Comparison of ENCODE assay signal across 12 mouse cellular contexts in the genomic region with DNA sequence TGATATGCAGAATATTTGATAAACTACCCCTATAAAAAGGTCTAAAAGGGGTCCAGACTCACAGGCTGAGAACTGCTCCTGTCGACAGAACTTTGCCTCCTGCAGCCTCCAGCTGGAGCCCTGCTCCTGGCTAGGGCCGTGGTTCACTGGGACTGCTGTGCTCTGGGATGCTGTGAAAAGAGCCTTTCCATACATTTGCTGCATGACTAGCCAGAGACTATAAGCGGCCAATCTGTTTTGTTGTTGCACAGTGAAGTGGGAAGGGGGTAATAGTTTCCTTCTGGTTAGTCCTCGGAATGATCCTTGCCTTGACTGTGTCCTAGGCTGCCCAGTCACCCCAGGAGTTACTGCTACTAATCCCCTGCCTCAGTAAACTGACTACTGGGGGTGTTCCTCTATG. TPM values are rescaled to one million over a fixed set of nuclear protein-coding genes. Genes with fewer than 3 reads are reported as not detected.
DNase-seq lines count a peak whose midpoint lies in the region; ATAC-seq and TF ChIP-seq lines count a peak whose summit lies in the region.
"Had no signal": no experiment of that assay in that cellular context is flagged by ENCODE, and none has a peak within 500 bp of the region (broad histone marks: within the 10 kb centered on the region; RNA-seq: fewer than 3 reads in every experiment).

No protein-coding gene starts in this region.

- peaks cover 89% of the 10 kb centered on the region for H3K36me3 ChIP-seq in liver, embryonic 13.5 days
- H3K36me3 ChIP-seq in heart, adult 2 months (ENCODE audit: control insufficient read depth, insufficient read depth, low read length): no peaks in the 10 kb centered on the region

- H3K4me2 ChIP-seq in liver, embryonic 13.5 days: peak overlapping the region; percentile 72
- H3K4me2 ChIP-seq: limb, embryonic 12.5 days had no signal

- peak overlapping the region; percentile 70 for H3K9ac ChIP-seq in liver, embryonic 13.5 days
- no peak overlapping the region for H3K9ac ChIP-seq in heart, adult 2 months (ENCODE audit: low read depth, low read length)
- H3K9ac ChIP-seq: limb, embryonic 12.5 days had no signal

- TF ChIP-seq EP300 in heart, adult 2 months (IDR thresholded peaks at IDR 0.05; ENCODE audit: insufficient read depth, low read depth, low read length): no peak

- 12% methylated on average over 4 of the region's 4 CpGs for WGBS in cerebellum, adult 2 months
- WGBS in liver, embryonic 13.5 days (ENCODE audit: insufficient replicate concordance): 55% methylated on average over 4 of the region's 4 CpGs
- WGBS in heart, adult 2 months: 70% methylated on average over 4 of the region's 4 CpGs

- DNase-seq in cerebellum, adult 2 months: no peak
- no peak for DNase-seq in cerebellum, adult 18-20 months
- peak; percentile 19 for DNase-seq in thymus, postnatal 4 days
- DNase-seq in thymus, adult 18-20 months: no peak
- no peak for DNase-seq in liver, embryonic 13.5 days
- DNase-seq in retina, postnatal 1 day: peak; percentile 89
- DNase-seq in left cerebral cortex, adult 11 months (ENCODE audit: low spot score): no peak
- DNase-seq in heart, adult 2 months: no peak
- DNase-seq: adrenal gland, postnatal 25 days; cerebellum, postnatal 36 days; kidney, adult 9 months had no signal

- intact Hi-C loops in heart, adult 2 months (cut with DNase I): no loop called here

- H3K4me1 ChIP-seq in cerebellum, adult 2 months (ENCODE audit: control insufficient read depth, insufficient read depth, low read length): peaks cover 34% of the 10 kb centered on the region
- peaks cover 82% of the 10 kb centered on the region for H3K4me1 ChIP-seq in liver, embryonic 13.5 days (replicated peaks)
- H3K4me1 ChIP-seq in heart, adult 2 months (ENCODE audit: control insufficient read depth, insufficient read depth, low read length): peaks cover 14% of the 10 kb centered on the region

- no peak for TF ChIP-seq CTCF in cerebellum, adult 2 months (IDR thresholded peaks at IDR 0.05; ENCODE audit: borderline replicate concordance, insufficient read depth, low read depth, low read length)
- no peak for TF ChIP-seq CTCF in heart, adult 2 months (IDR thresholded peaks at IDR 0.05)

- no peaks in the 10 kb centered on the region for H3K79me2 ChIP-seq in heart, adult 2 months (replicated peaks; ENCODE audit: control insufficient read depth, insufficient read depth, low read length)

- no peak for ATAC-seq in liver, embryonic 13.5 days (ENCODE audit: low read depth)

- H3K27ac ChIP-seq in cerebellum, adult 2 months (ENCODE audit: insufficient read depth, low read length): 0 out of 2 replicates have a peak overlapping the region, but pooled peaks have one; percentile 16
- H3K27ac ChIP-seq in liver, embryonic 13.5 days: peak overlapping the region; percentile 98
- no peak overlapping the region for H3K27ac ChIP-seq in heart, adult 2 months
- H3K27ac ChIP-seq: limb, embryonic 12.5 days had no signal

- no peak for TF ChIP-seq POLR2A in cerebellum, adult 2 months (IDR thresholded peaks at IDR 0.05; ENCODE audit: borderline replicate concordance, insufficient read depth, low read length)
- TF ChIP-seq POLR2A in heart, adult 2 months (IDR thresholded peaks at IDR 0.05; ENCODE audit: insufficient read depth, low read depth, low read length): no peak

- H3K27me3 ChIP-seq in cerebellum, adult 2 months (ENCODE audit: control insufficient read depth, insufficient read depth, low read length): no peaks in the 10 kb centered on the region
- H3K27me3 ChIP-seq in liver, embryonic 13.5 days: no peaks in the 10 kb centered on the region
- no peaks in the 10 kb centered on the region for H3K27me3 ChIP-seq in heart, adult 2 months (ENCODE audit: control insufficient read depth, insufficient read depth, low read length)
- H3K27me3 ChIP-seq: limb, embryonic 12.5 days had no signal

- H3K4me3 ChIP-seq in cerebellum, adult 2 months (replicated peaks; ENCODE audit: insufficient read depth, low read depth, low read length): no peak overlapping the region
- peak overlapping the region; percentile 33 for H3K4me3 ChIP-seq in liver, embryonic 13.5 days (replicated peaks)
- no peak overlapping the region for H3K4me3 ChIP-seq in heart, adult 2 months
- H3K4me3 ChIP-seq: limb, embryonic 12.5 days had no signal

- H3K9me3 ChIP-seq in liver, embryonic 13.5 days (replicated peaks): no peaks in the 10 kb centered on the region
- H3K9me3 ChIP-seq: limb, embryonic 12.5 days had no signal

RNA-seq across cellular contexts. Expression of a gene that starts 8.4 kb away (rescaled TPM):
- 3.2 and 3.4 TPM in 2 replicates for polyA plus RNA-seq in cerebellum, adult 2 months (2012; rRNA removed)
- 0.68 and 0.82 TPM in 2 replicates for polyA plus RNA-seq in liver, embryonic 13.5 days (2015; fragmentation: Nextera tagmentation; extraction: Ambion mirVana)
- total RNA-seq in heart, adult 2 months (2021): 10 to 100 TPM; 24.7 to 32.5 TPM
- 48.5 and 71.4 TPM in 2 replicates for polyA plus RNA-seq in heart, adult 2 months (2012; rRNA removed)

Comparison
In these comparisons a context has a peak if more than half of its experiments do, and no peak if none do; other contexts are left out.
1. DNase-seq: peak in thymus, postnatal 4 days (single experiment) and retina, postnatal 1 day (single experiment); none in cerebellum, adult 2 months (0 of 2), cerebellum, adult 18-20 months (0 of 2), thymus, adult 18-20 months (0 of 2), liver, embryonic 13.5 days (single experiment), left cerebral cortex, adult 11 months (single experiment) and heart, adult 2 months (0 of 2).
2. RNA of a gene that starts 8.4 kb away (polyA plus RNA-seq): 48.5 to 71.4 TPM in heart, adult 2 months; 3.2 to 3.4 TPM in cerebellum, adult 2 months and 0.68 to 0.82 TPM in liver, embryonic 13.5 days; every median in the first group is over 10 times any median in the second.